Mouse (Mus musculus) small intestine, adult 2 months (tissue): ENCODE data around the gene Eef1e1. TPM values are rescaled to one million over a fixed set of nuclear protein-coding genes. Genes with fewer than 3 reads are reported as not detected.

Experiments
- H3K27ac ChIP-seq: fragments of 200-500 bp; 2 replicates; pipeline ENCODE4 v1.5.1; 2012; ENCODE audit warnings: low read depth, low read length, control low read depth, inconsistent platforms; ENCODE audit not compliant: insufficient read depth
- H3K27me3 ChIP-seq: fragments of 200-500 bp; 2 replicates; pipeline ENCODE4 v1.6.1; 2012; ENCODE audit warnings: mild to moderate bottlenecking, moderate library complexity, low read length, inconsistent platforms; ENCODE audit not compliant: control insufficient read depth, insufficient read depth
- H3K36me3 ChIP-seq: fragments of 200-500 bp; 2 replicates; pipeline ENCODE4 v1.6.1; 2012; ENCODE audit warnings: mild to moderate bottlenecking, low read length, control low read depth, inconsistent platforms; ENCODE audit not compliant: control insufficient read depth, insufficient read depth
- H3K4me1 ChIP-seq: fragments of 200-500 bp; 2 replicates; pipeline ENCODE4 v1.6.1; 2012; ENCODE audit warnings: low read length, inconsistent platforms, mixed read lengths; ENCODE audit not compliant: control insufficient read depth, insufficient read depth, insufficient read length
- H3K4me3 ChIP-seq: fragments of 200-500 bp; 2 replicates; pipeline ENCODE4 v1.5.1; 2012; ENCODE audit warnings: low read depth, mild to moderate bottlenecking, control low read depth, inconsistent platforms, low read length, moderate library complexity
- CTCF ChIP-seq: fragments of 200-500 bp; IDR thresholded peaks from 2 replicates; pipeline ENCODE4 v1.5.1; 2012; ENCODE audit warnings: low read depth, mild to moderate bottlenecking, control low read depth, inconsistent platforms, low read length, moderate library complexity, mixed read lengths; ENCODE audit not compliant: insufficient replicate concordance, insufficient read length; ENCODE audit errors: extremely low read depth
- POLR2A ChIP-seq: fragments of 200-500 bp; IDR thresholded peaks from 2 replicates; pipeline ENCODE4 v1.6.1; 2012; ENCODE audit warnings: low read depth, mild to moderate bottlenecking, control low read depth, inconsistent platforms, low read length, moderate library complexity
- WGBS: fragments of 180-500 bp; shearing (Covaris S2); methylation state at CpG from one replicate; pipeline ENCODE4 v1.1.7; 2018; 5-methylcytosine and 5-hydroxymethylcytosine counted together
- polyA plus RNA-seq: library from polyadenylated mRNA; depleted of rRNA; stranded (reverse); fragments of >200 nt; gene quantifications from 2 replicates; pipeline ENCODE4 v1.2.3, GENCODE M21; 2012

The Eef1e1 gene
- polyA plus RNA-seq, 1 experiment = 1.6 TPM

- no peak for TF ChIP-seq POLR2A
- TF ChIP-seq CTCF = no peak
- no peak overlapping the region for H3K4me3 ChIP-seq
- no peak overlapping the region for H3K27ac ChIP-seq
- 79% methylated on average over 8 of the region's 8 CpGs for WGBS
- H3K36me3 ChIP-seq = peaks cover 2% of the 10 kb centered on the region; the same call in 1 of the 2 replicates
- no peaks in the 10 kb centered on the region for H3K4me1 ChIP-seq
- no peaks in the 10 kb centered on the region for H3K27me3 ChIP-seq
These were observed 45.3 kb downstream of the Eef1e1 start for GRCm38 (mm10) chr13:38613583-38613982.

- TF ChIP-seq POLR2A (no peak), CTCF (no peak)
- H3K4me3 ChIP-seq = no peak overlapping the region
- H3K36me3 ChIP-seq = peaks cover 5% of the 10 kb centered on the region; the same call in 1 of the 2 replicates
- WGBS = 92% methylated on average over 9 of the region's 9 CpGs
- H3K27ac ChIP-seq = no peak overlapping the region
- H3K27me3 ChIP-seq = no peaks in the 10 kb centered on the region
- no peaks in the 10 kb centered on the region for H3K4me1 ChIP-seq
These were observed 46.2 kb downstream of the Eef1e1 start for GRCm38 (mm10) chr13:38612608-38613007.

- Histone ChIP-seq H3K4me1 (no peaks in the 10 kb centered on the region), H3K36me3 (peaks cover 5% of the 10 kb centered on the region; the same call in 1 of the 2 replicates), H3K27me3 (no peaks in the 10 kb centered on the region), H3K4me3 (no peak overlapping the region), H3K27ac (no peak overlapping the region)
- 97% methylated on average over 4 of the region's 4 CpGs for WGBS
- TF ChIP-seq CTCF (no peak), POLR2A (no peak)
These were observed 46.7 kb downstream of the Eef1e1 start for GRCm38 (mm10) chr13:38612179-38612578.

GRCm38 (mm10) chr13:38610336-38610735 is 48.5 kb downstream of the Eef1e1 start:
- Histone ChIP-seq H3K27me3 (no peaks in the 10 kb centered on the region), H3K36me3 (peaks cover 5% of the 10 kb centered on the region; the same call in 1 of the 2 replicates), H3K4me1 (no peaks in the 10 kb centered on the region), H3K4me3 (no peak overlapping the region), H3K27ac (no peak overlapping the region)
- 77% methylated on average over 6 of the region's 6 CpGs for WGBS
- no peak for TF ChIP-seq CTCF
- no peak for TF ChIP-seq POLR2A

GRCm38 (mm10) chr13:38607130-38607529 is 51.7 kb downstream of the Eef1e1 start:
- Histone ChIP-seq H3K4me1 (no peaks in the 10 kb centered on the region), H3K27ac (no peak overlapping the region), H3K36me3 (peaks cover 13% of the 10 kb centered on the region), H3K4me3 (no peak overlapping the region), H3K27me3 (no peaks in the 10 kb centered on the region)
- no peak for TF ChIP-seq POLR2A
- TF ChIP-seq CTCF = no peak
- WGBS = 89% methylated on average over 6 of the region's 6 CpGs

GRCm38 (mm10) chr13:38605353-38605752 is 53.5 kb downstream of the Eef1e1 start:
- Histone ChIP-seq H3K27ac (no peak overlapping the region), H3K4me3 (no peak overlapping the region), H3K27me3 (no peaks in the 10 kb centered on the region), H3K4me1 (no peaks in the 10 kb centered on the region), H3K36me3 (peaks cover 12% of the 10 kb centered on the region)
- 84% methylated on average over 6 of the region's 6 CpGs for WGBS
- no peak for TF ChIP-seq CTCF
- no peak for TF ChIP-seq POLR2A

- no peak for TF ChIP-seq CTCF
- H3K4me1 ChIP-seq = no peaks in the 10 kb centered on the region
- H3K4me3 ChIP-seq = no peak overlapping the region
- H3K27ac ChIP-seq = no peak overlapping the region
- H3K36me3 ChIP-seq = peaks cover 9% of the 10 kb centered on the region
- H3K27me3 ChIP-seq = no peaks in the 10 kb centered on the region
- WGBS = 92% methylated on average over 13 of the region's 13 CpGs
These were observed 55.9 kb downstream of the Eef1e1 start for GRCm38 (mm10) chr13:38602966-38603365.
